Mouse (Mus musculus): Measurements from ENCODE around the gene Ipp. TPM values are rescaled to one million over a fixed set of nuclear protein-coding genes. Genes with fewer than 3 reads are reported as not detected.

The Ipp gene
- polyA plus RNA-seq (2017; shearing (Covaris generic)), result 21.1 TPM

GRCm38 (mm10) chr4:116507425-116508218, at the start of gene Ipp:
Gene Ipp (plus strand): TSS chr4:116507549.

GRCm38 (mm10) chr4:116464126-116464981, 43.0 kb upstream of the Ipp start, which contains the start of gene Mast2:
Gene Mast2 (minus strand): TSS chr4:116464183.

DNA sequence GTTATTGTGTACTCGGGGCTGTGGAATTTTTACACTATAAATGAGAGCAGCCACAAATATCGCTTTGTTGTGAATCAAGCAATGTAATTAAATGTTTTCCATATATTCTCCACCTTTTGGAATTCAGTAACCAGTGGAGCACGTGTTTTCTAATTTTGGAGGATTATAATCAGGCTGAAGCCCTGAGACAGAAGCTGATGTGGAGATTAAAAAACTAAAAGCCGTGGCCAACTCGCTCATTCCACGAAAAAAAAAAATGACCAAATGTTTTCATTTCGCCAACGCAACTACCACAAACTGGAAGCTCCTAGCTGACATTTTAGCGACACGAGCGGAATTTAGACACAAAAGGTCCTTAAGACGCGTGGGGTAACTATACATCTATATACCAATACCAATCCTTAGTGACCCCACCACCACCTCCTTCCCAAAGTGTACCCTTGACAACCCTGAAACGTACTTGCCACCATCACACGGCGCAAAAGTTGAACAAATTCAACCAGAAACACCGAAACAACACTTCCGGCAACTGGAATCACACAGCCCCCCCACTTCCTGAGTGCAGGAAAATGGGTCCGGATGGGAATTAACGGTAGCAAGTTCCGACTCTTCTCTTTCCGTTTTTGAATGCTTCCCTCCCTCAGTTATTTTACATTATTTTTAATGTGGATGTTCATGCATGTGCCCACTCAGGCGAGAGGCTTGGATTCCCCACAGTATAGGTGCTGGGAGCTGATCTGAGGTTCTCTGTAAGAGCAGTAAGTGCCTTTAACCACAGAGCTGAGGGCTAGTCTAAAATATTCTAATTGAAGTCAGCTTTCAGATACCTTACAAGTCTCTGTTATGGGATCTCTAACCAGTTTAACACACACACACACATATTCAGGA, 48.3 kb downstream of the Ipp start, which contains the start of gene Tmem69:
TSS of gene Tmem69 (minus strand) at position 524 of the 888 bp plus-strand sequence.

DNA sequence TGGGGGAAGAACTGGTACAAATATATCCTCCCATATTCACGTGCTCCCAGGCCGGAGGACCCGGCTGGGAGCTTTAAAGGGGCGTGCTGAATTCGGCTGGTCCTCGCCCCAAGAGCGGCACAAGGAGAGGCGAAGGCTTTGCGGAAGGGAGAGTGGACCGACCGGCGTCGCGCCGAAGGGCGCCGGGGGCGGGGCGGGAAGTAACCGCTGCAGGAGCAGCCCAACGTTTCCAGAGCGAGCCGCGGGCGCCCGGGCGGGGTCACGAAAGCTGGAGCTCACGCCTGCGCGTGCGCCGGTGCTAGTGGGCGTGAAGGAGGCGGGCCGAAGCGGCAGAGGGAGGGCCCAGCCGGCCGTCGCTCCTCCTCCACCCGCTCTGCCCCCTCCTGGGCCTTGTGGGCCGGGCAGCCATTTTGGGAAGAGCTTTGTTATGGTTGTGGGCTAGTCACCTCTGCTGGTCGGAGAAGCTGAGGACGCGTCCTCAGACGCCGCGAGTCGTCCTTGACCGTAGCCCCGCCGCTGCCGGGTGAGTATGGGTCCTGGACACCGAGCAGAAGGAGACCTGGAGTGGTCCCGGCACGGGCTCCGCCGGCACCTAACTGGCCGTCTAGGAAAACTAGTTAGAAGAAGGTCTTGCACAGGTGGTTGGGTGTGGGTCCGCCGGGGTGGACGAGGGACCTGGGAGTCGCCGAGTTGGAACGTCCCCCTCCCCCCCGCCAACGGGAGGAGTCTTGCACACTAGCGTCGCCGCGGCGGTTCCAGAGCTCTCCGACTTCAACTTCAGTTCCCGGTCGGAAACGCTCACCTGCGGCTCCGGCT, 50.2 kb downstream of the Ipp start, which contains the start of gene Gpbp1l1:
TSS of gene Gpbp1l1 (plus strand) at position 353 of the 816 bp plus-strand sequence.

Other genes starting within 250 kb of the Ipp start
- 2.6 TPM for gene Mast2, start 43.4 kb upstream of the Ipp start, polyA plus RNA-seq (2017; shearing (Covaris generic))
- 27.5 TPM for gene Tmem69, start 48.4 kb downstream of the Ipp start, polyA plus RNA-seq (2017; shearing (Covaris generic))
- 46.4 TPM for gene Gpbp1l1, start 50.1 kb downstream of the Ipp start, polyA plus RNA-seq (2017; shearing (Covaris generic))
- gene Ccdc17, start 89.1 kb downstream of the Ipp start, polyA plus RNA-seq (2017; shearing (Covaris generic)), result 18.3 TPM
- 50.9 TPM for gene Nasp, start 120.4 kb downstream of the Ipp start, polyA plus RNA-seq (2017; shearing (Covaris generic))
- 361 TPM for gene Akr1a1, start 144.1 kb downstream of the Ipp start, polyA plus RNA-seq (2017; shearing (Covaris generic))
- gene Prdx1, start 178.0 kb downstream of the Ipp start, polyA plus RNA-seq (2017; shearing (Covaris generic)), result 668 TPM
- gene Mmachc, start 200.9 kb downstream of the Ipp start, polyA plus RNA-seq (2017; shearing (Covaris generic)), result 8.1 TPM
- 20.8 TPM for gene Ccdc163, start 201.0 kb downstream of the Ipp start, polyA plus RNA-seq (2017; shearing (Covaris generic))
- 11.4 TPM for gene Tesk2, start 213.4 kb downstream of the Ipp start, polyA plus RNA-seq (2017; shearing (Covaris generic))

All from inflammation-experienced regulatory T-cells, adult 16 weeks (primary cell).